Mouse (Mus musculus): ENCODE results near the gene Elavl3. TPM values are rescaled to one million over a fixed set of nuclear protein-coding genes. Genes with fewer than 3 reads are reported as not detected.

Gene Elavl3
- total RNA-seq, 2 experiments from 2014 or later, result not detected

DNA sequence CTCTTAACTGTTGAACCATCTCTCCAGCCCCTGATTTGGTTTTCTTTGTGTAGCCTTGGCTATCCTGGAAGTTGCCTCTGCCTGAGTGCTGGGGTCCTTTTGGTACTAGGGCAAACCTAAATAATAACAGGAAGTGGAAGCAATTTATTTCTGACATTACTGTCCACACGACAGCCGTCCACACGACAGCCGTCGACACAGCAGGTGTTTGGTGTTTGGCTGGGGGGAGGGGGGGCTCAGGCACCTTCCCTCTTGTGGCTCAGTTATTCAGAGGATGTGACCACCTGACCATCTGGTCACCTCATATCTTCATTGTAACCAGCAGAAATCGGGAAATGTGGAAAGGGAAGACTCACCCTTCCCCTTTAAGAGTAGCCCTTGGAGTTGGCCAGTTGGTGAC, 82.9 kb downstream of the Elavl3 start:
- no peak for ATAC-seq (ENCODE audit: poor library complexity, severe bottlenecking)

Other genes with a start within 250 kb of the Elavl3 start
- gene Angptl8, start 216.5 kb downstream of the Elavl3 start, total RNA-seq (2015), result 1.6 and 2.0 TPM in 2 replicates
- gene Angptl8, start 216.5 kb downstream of the Elavl3 start, total RNA-seq (2017), result 3.3 TPM in 1 of 2 replicates, not detected in the other
- 2.3 and 2.6 TPM in 2 replicates for gene Dock6, start 199.4 kb downstream of the Elavl3 start, total RNA-seq (2015)
- gene Dock6, start 199.4 kb downstream of the Elavl3 start, total RNA-seq (2017), result 1.3 and 1.5 TPM in 2 replicates
- 36.7 and 44.4 TPM in 2 replicates for gene Rab3d, start 133.8 kb downstream of the Elavl3 start, total RNA-seq (2015)
- 66.4 and 92.7 TPM in 2 replicates for gene Rab3d, start 133.8 kb downstream of the Elavl3 start, total RNA-seq (2017)
- 0.22 and 1.0 TPM in 2 replicates for gene Ccdc159, start 124.6 kb downstream of the Elavl3 start, total RNA-seq (2015)
- 0.53 TPM in 1 of 2 replicates, not detected in the other for gene Ccdc159, start 124.6 kb downstream of the Elavl3 start, total RNA-seq (2017)
- 40.9 and 48.2 TPM in 2 replicates for gene Tmem205, start 124.5 kb downstream of the Elavl3 start, total RNA-seq (2015)
- gene Tmem205, start 124.5 kb downstream of the Elavl3 start, total RNA-seq (2017), result 8.0 and 14.1 TPM in 2 replicates
- 0.57 and 0.96 TPM in 2 replicates for gene Plppr2, start 115.0 kb downstream of the Elavl3 start, total RNA-seq (2015)
- gene Plppr2, start 115.0 kb downstream of the Elavl3 start, total RNA-seq (2017), result 0.65 TPM in 1 of 2 replicates, not detected in the other
- gene Swsap1, start 96.3 kb downstream of the Elavl3 start, total RNA-seq (2015), result 3.7 and 4.3 TPM in 2 replicates
- gene Swsap1, start 96.3 kb downstream of the Elavl3 start, total RNA-seq (2017), result 6.5 and 6.6 TPM in 2 replicates
- 0.45 and 0.84 TPM in 2 replicates for gene Epor, start 88.5 kb downstream of the Elavl3 start, total RNA-seq (2015)
- gene Epor, start 88.5 kb downstream of the Elavl3 start, total RNA-seq (2017), result 0.28 and 1.2 TPM in 2 replicates
- not detected in 2 replicates for gene Rgl3, start 62.6 kb downstream of the Elavl3 start, total RNA-seq (2015)
- not detected in 2 replicates for gene Rgl3, start 62.6 kb downstream of the Elavl3 start, total RNA-seq (2017)
- not detected in 2 replicates for gene Ccdc151, start 49.4 kb downstream of the Elavl3 start, total RNA-seq (2015)
- not detected in 2 replicates for gene Ccdc151, start 49.4 kb downstream of the Elavl3 start, total RNA-seq (2017)
- gene Prkcsh, start 49.2 kb downstream of the Elavl3 start, total RNA-seq (2015), result 25.4 and 28.8 TPM in 2 replicates
- gene Prkcsh, start 49.2 kb downstream of the Elavl3 start, total RNA-seq (2017), result 70.7 and 76.5 TPM in 2 replicates
- gene Gm49318, start 19.2 kb upstream of the Elavl3 start, total RNA-seq (2015), result not detected in 2 replicates
- not detected in 2 replicates for gene Gm49318, start 19.2 kb upstream of the Elavl3 start, total RNA-seq (2017)
- gene Zfp653, start 19.4 kb upstream of the Elavl3 start, total RNA-seq (2015), result 4.4 and 6.1 TPM in 2 replicates
- gene Zfp653, start 19.4 kb upstream of the Elavl3 start, total RNA-seq (2017), result 6.2 and 8.6 TPM in 2 replicates
- gene Ecsit, start 33.4 kb upstream of the Elavl3 start, total RNA-seq (2015), result 3.9 and 5.0 TPM in 2 replicates
- gene Ecsit, start 33.4 kb upstream of the Elavl3 start, total RNA-seq (2017), result 10.8 and 11.1 TPM in 2 replicates
- gene Cnn1, start 47.2 kb upstream of the Elavl3 start, total RNA-seq (2015), result not detected in 2 replicates
- not detected in 2 replicates for gene Cnn1, start 47.2 kb upstream of the Elavl3 start, total RNA-seq (2017)
- 85.2 and 95.7 TPM in 2 replicates for gene Elof1, start 65.1 kb upstream of the Elavl3 start, total RNA-seq (2015)
- 29.7 and 42.0 TPM in 2 replicates for gene Elof1, start 65.1 kb upstream of the Elavl3 start, total RNA-seq (2017)
- 5.5 and 10.9 TPM in 2 replicates for gene Acp5, start 83.7 kb upstream of the Elavl3 start, total RNA-seq (2015)
- gene Acp5, start 83.7 kb upstream of the Elavl3 start, total RNA-seq (2017), result 4.4 and 6.6 TPM in 2 replicates
- 19.7 and 22.1 TPM in 2 replicates for gene Pigyl, start 104.8 kb upstream of the Elavl3 start, total RNA-seq (2015)
- gene Pigyl, start 104.8 kb upstream of the Elavl3 start, total RNA-seq (2017), result 22.8 and 24.8 TPM in 2 replicates
- not detected in 2 replicates for gene Zfp872, start 136.1 kb upstream of the Elavl3 start, total RNA-seq (2015)
- gene Zfp872, start 136.1 kb upstream of the Elavl3 start, total RNA-seq (2017), result not detected in 2 replicates
- gene Zfp809, start 173.7 kb upstream of the Elavl3 start, total RNA-seq (2015), result 39.2 and 40.2 TPM in 2 replicates
- 33.4 and 34.6 TPM in 2 replicates for gene Zfp809, start 173.7 kb upstream of the Elavl3 start, total RNA-seq (2017)
- 0.33 and 0.80 TPM in 2 replicates for gene Zfp599, start 207.9 kb upstream of the Elavl3 start, total RNA-seq (2015)
- gene Zfp599, start 207.9 kb upstream of the Elavl3 start, total RNA-seq (2017), result 0.85 and 1.8 TPM in 2 replicates